Mouse (Mus musculus) hindbrain, embryonic 15.5 days (tissue): Measurements from ENCODE around the gene Lacc1. TPM values are rescaled to one million over a fixed set of nuclear protein-coding genes. Genes with fewer than 3 reads are reported as not detected.
"Not testable (repeated sequence)": the region's sequence is repeated elsewhere in the genome, so short reads cannot be mapped to it uniquely, and the experiment has no call there.

ENCODE experiments used
- ATAC-seq: fragments of 200-750 bp; cut with Nextera tagmentation; 2 replicates; pipeline ENCODE4 v1.8.0; 2017; ENCODE audit warnings: low read depth, moderate number of reproducible peaks, moderate TSS enrichment; ENCODE audit not compliant: low FRiP score
- H3K27ac ChIP-seq: fragments of 300-500 bp; sonication (generic); replicated peaks from 2 replicates; pipeline ENCODE4 v1.5.1; 2015; ENCODE audit warnings: mild to moderate bottlenecking, inconsistent platforms
- H3K27me3 ChIP-seq: fragments of 300-500 bp; sonication (generic); 2 replicates; pipeline ENCODE4 v1.6.1; 2015; ENCODE audit warnings: control low read depth, inconsistent platforms
- H3K36me3 ChIP-seq: fragments of 300-500 bp; sonication (generic); 2 replicates; pipeline ENCODE4 v1.6.1; 2015; ENCODE audit warnings: control low read depth, inconsistent platforms
- H3K4me1 ChIP-seq: fragments of 300-500 bp; sonication (generic); replicated peaks from 2 replicates; pipeline ENCODE4 v1.6.1; 2015; ENCODE audit warnings: control low read depth, inconsistent platforms
- H3K4me2 ChIP-seq: fragments of 300-500 bp; sonication (generic); 2 replicates; pipeline ENCODE4 v1.6.1; 2015; ENCODE audit warnings: moderate library complexity, mild to moderate bottlenecking, inconsistent platforms
- H3K4me3 ChIP-seq: fragments of 300-500 bp; sonication (generic); 2 replicates; pipeline ENCODE4 v1.5.1; 2015; ENCODE audit warnings: mild to moderate bottlenecking, inconsistent platforms
- H3K9ac ChIP-seq: fragments of 300-500 bp; sonication (generic); 2 replicates; pipeline ENCODE4 v1.6.1; 2015; ENCODE audit warnings: inconsistent platforms
- H3K9me3 ChIP-seq: fragments of 300-500 bp; sonication (generic); 2 replicates; pipeline ENCODE4 v1.6.1; 2016; ENCODE audit warnings: control low read depth, inconsistent platforms
- WGBS: fragments of 180-500 bp; shearing (Covaris S2); methylation state at CpG from one replicate; pipeline ENCODE4 v1.1.7; 2015; 5-methylcytosine and 5-hydroxymethylcytosine counted together
- polyA plus RNA-seq: library from polyadenylated mRNA; unstranded; fragments of >200 nt; fragmentation: Nextera tagmentation; extraction: Ambion mirVana; gene quantifications from 2 replicates; pipeline ENCODE4 v1.2.1, GENCODE M21; 2015

Gene Lacc1
- polyA plus RNA-seq, 1 experiment from 2014 or later = 3.0 TPM

DNA sequence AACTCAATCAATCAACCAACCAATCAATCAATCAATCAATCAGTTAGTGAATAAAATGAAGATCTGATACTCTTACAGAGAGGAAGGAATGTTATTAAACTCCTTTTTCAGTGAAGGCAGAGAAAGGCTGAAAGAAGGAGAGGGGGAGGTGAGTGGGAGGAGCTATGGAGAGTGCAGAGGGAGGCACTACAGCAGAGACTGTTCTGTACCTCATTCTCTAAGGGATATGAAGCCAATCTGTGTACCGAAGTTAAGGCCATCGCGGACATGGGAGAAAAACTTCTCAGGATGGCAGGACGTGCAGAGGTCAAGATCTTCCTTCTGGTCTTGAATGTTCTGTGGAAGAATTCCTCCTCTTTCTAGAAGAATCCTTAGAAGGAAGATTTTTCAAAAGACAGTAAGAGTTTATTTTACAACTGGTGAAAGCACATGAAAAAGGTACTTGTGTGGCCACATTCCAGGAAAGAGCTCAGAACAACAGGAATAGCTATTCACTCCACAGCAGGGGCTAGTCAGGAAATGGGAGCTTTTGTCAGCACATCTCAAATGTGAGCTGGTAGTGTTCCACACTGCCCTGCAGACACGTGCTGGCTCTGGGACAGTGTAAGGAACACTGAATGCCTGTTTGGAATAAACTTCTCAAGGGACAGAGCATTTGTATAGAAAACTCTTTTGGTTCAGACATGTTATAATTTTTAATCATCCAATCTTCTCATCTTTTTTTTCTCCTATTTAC lies 7.2 kb downstream of the Lacc1 start:
- H3K9me3 ChIP-seq = no peaks in the 10 kb centered on the region
- 54% methylated on average over 5 of the region's 5 CpGs for WGBS
- no peak for ATAC-seq

DNA sequence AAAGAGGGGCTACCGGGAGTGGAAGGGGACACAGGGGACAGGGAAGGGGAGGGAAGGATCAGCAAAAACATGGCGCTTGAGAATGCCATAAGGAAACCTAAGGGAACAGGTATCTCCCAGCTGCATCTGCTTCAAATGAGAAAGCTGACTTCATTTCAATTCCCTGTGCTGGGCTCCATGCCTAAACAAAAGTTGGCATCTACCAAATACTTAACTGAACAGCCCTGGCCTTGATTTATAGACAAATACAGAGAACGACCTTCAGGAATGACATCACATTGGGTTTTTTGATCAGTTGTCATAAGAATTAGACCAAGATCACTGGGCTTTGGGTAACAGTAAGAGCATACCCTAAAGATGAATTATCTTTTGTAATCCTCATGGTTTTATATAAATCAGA lies 12.2 kb downstream of the Lacc1 start:
- H3K9me3 ChIP-seq = no peaks in the 10 kb centered on the region
- no peaks in the 10 kb centered on the region for H3K4me1 ChIP-seq
- no peak overlapping the region for H3K9ac ChIP-seq
- no peak overlapping the region for H3K4me3 ChIP-seq
- no peaks in the 10 kb centered on the region for H3K27me3 ChIP-seq
- no peak for ATAC-seq
- H3K4me2 ChIP-seq = no peak overlapping the region
- H3K27ac ChIP-seq = no peak overlapping the region
- 85% methylated on average over 3 of the region's 3 CpGs for WGBS
- no peaks in the 10 kb centered on the region for H3K36me3 ChIP-seq

More for the DNA sequence above, 7.2 kb downstream of the Lacc1 start:
- H3K27ac ChIP-seq = no peak overlapping the region
- H3K4me2 ChIP-seq = no peak overlapping the region
- no peaks in the 10 kb centered on the region for H3K27me3 ChIP-seq
- H3K4me3 ChIP-seq = no peak overlapping the region
- no peak overlapping the region for H3K9ac ChIP-seq
- no peaks in the 10 kb centered on the region for H3K4me1 ChIP-seq
- H3K36me3 ChIP-seq = no peaks in the 10 kb centered on the region

DNA sequence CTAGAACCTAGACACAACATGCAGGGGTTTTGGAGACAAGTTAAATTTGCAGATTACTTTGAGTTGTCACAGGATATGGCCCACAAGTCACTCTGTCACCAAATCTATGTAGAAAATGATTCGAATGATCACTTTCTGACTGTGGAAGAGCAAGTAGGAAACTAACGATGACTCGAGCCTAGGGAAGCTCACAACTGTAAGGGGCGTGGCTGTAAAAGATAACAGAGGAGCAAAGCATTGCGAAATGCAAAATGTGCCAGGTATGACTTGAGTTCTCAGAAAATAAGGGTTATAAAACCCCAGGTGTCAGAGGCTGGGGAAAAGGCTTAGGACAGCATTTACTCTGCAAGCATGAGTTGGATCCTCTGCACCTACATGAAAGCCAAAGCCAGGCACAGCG lies 19.5 kb downstream of the Lacc1 start:
- 87% methylated on average over 6 of the region's 6 CpGs for WGBS
- ATAC-seq = no peak
- no peaks in the 10 kb centered on the region for H3K4me1 ChIP-seq
- no peaks in the 10 kb centered on the region for H3K27me3 ChIP-seq
- no peak overlapping the region for H3K9ac ChIP-seq
- H3K9me3 ChIP-seq = no peaks in the 10 kb centered on the region
- H3K4me3 ChIP-seq = no peak overlapping the region
- no peak overlapping the region for H3K4me2 ChIP-seq
- H3K36me3 ChIP-seq = no peaks in the 10 kb centered on the region
- no peak overlapping the region for H3K27ac ChIP-seq

DNA sequence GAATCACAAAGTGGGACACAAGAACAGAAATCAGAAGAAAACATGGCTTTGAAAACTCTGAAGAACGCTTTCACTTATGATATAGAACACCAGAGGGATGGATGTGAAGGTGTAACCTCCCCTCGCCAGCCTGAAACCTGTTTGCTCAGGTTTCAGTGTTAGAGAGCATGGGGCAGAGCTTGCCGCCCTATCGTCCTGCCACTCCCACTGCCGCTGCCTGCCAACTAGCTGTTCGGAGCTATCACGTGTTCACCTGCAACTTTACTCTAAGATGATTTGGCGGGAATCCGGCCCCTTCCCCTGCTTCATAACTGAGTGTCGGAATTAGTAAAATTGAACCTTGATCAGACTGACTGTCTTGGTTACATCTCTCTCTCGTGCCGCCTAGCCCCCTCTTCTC lies 19.9 kb downstream of the Lacc1 start:
- 59% methylated on average over 12 of the region's 12 CpGs for WGBS
- not testable (repeated sequence) for H3K27me3 ChIP-seq, H3K9me3 ChIP-seq, H3K4me2 ChIP-seq, ATAC-seq, H3K36me3 ChIP-seq, H3K9ac ChIP-seq, H3K27ac ChIP-seq, H3K4me1 ChIP-seq, H3K4me3 ChIP-seq

DNA sequence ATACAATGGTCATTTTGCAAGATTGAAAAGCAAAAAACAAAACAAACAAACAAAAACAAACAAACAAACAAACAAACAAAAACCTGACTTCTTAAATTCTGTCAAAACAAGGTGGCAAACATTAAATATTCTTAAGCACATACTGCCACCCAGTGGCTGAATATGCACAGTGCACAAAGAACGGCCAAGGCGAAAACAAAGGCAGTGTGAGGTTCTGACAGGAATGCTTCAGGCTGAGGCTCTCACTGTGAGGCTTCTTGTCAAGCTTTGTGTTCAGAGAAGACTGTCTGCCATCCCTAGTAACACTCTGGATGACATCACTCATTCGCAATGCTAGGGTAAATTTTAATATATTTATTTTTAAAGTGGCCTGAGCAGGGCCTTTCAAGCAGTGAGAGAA lies 24.9 kb downstream of the Lacc1 start:
- Histone ChIP-seq H3K36me3 (no peaks in the 10 kb centered on the region), H3K9me3 (no peaks in the 10 kb centered on the region), H3K4me3 (no peak overlapping the region), H3K4me1 (no peaks in the 10 kb centered on the region), H3K27me3 (no peaks in the 10 kb centered on the region), H3K27ac (peak overlapping the region; percentile 38; the same call in 1 of the 2 replicates), H3K4me2 (no peak overlapping the region), H3K9ac (no peak overlapping the region)
- 2% methylated on average over 3 of the region's 3 CpGs for WGBS
- ATAC-seq = peak; percentile 79; the same call in 1 of the 2 replicates

DNA sequence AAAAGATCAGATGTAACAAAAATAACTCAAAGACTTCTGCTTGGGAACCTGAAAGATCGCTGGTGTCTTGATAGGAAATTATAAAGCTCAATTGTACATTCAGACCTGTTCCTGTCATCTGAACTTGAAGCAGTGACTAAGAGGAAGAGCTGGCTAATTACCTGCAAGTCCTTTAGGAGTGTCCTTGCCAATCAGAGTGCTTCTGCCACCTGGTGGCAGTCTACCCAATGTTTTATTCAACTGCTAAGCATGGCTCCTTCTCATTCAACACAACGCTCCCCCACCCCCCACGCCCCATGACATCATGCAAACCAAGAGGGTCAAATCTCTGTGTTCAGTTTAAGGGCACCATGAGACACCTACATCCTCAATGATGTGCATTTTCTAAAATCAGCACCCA lies 28.5 kb downstream of the Lacc1 start:
- no peaks in the 10 kb centered on the region for H3K36me3 ChIP-seq
- no peaks in the 10 kb centered on the region for H3K9me3 ChIP-seq
- no peaks in the 10 kb centered on the region; the same call in 1 of the 2 replicates for H3K4me1 ChIP-seq
- WGBS = 26% methylated on average over 3 of the region's 3 CpGs
- H3K27ac ChIP-seq = no peak overlapping the region
- no peak overlapping the region for H3K9ac ChIP-seq
- H3K27me3 ChIP-seq = no peaks in the 10 kb centered on the region
- H3K4me3 ChIP-seq = no peak overlapping the region
- ATAC-seq = peak; percentile 64; the same call in 1 of the 2 replicates
- no peak overlapping the region for H3K4me2 ChIP-seq

DNA sequence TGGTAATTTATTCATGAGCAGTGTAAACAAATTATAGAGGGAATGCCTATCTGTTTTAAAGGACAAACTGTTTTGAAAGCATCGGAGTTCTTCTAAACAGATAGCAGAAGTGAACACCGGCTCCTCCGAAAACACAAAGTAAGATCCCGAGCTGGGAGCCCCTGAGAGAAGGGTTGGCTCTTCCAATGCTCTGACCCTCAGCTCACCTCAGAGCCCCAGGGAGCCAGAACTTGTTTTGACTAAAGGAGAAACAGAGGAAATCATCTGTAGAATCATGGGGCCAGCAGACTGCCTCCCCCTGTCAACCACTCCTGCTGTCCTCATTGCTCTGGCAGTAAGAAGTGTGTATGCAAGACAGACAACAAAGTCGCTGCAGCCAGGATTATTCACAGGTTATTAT lies 31.1 kb downstream of the Lacc1 start:
- Histone ChIP-seq H3K4me3 (no peak overlapping the region), H3K9ac (no peak overlapping the region), H3K27me3 (no peaks in the 10 kb centered on the region), H3K27ac (no peak overlapping the region), H3K4me2 (no peak overlapping the region), H3K9me3 (no peaks in the 10 kb centered on the region), H3K4me1 (no peaks in the 10 kb centered on the region; the same call in 1 of the 2 replicates), H3K36me3 (no peaks in the 10 kb centered on the region)
- ATAC-seq = no peak
- 70% methylated on average over 5 of the region's 5 CpGs for WGBS

DNA sequence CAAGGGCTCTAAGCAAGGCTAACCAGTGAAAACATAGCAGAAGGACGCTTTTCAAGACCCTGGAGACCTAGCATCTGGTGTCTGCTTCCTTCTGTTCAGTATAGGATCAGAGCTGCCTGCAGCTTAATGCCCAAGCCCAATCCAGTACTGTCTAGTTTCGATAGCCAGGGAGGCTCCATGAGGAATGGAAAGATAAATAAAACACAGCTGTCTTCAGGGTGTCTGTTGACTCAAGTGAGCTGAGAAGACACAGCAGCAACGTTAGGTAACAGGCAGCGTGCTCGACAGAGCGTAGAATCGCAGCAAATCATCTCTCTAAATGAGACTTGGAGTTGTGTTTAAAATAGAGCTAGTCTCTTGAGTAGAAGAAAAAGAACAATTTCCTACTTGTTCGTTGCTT lies 32.0 kb downstream of the Lacc1 start:
- Histone ChIP-seq H3K36me3 (no peaks in the 10 kb centered on the region), H3K9me3 (no peaks in the 10 kb centered on the region), H3K4me3 (no peak overlapping the region), H3K4me1 (no peaks in the 10 kb centered on the region; the same call in 1 of the 2 replicates), H3K9ac (no peak overlapping the region), H3K27ac (no peak overlapping the region), H3K27me3 (no peaks in the 10 kb centered on the region), H3K4me2 (no peak overlapping the region)
- WGBS = 64% methylated on average over 8 of the region's 8 CpGs
- ATAC-seq = no peak

DNA sequence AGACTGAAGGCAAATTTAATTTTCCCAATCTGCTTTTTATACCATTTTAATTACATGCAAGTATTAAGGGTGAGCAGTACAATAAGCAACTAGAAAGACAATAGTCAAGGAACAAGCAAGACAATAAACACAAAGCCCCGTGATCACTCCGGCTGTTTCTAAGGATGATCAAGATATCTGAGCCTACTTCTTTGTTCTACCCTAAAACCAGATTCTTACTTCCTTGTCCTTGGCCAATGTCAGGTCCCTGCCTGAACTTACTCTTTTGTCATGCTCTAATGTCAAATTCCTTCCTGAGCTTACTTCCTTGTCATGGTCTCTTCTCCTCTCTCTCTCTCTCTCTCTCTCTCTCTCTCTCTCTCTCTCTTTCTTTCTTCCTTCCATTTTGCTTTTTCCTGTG lies 46.4 kb downstream of the Lacc1 start:
- H3K9me3 ChIP-seq, H3K4me1 ChIP-seq, H3K36me3 ChIP-seq, H3K9ac ChIP-seq, H3K4me2 ChIP-seq, H3K4me3 ChIP-seq, ATAC-seq, H3K27ac ChIP-seq, H3K27me3 ChIP-seq: not testable (repeated sequence)
- WGBS = 96% methylated on average over 2 of the region's 2 CpGs

DNA sequence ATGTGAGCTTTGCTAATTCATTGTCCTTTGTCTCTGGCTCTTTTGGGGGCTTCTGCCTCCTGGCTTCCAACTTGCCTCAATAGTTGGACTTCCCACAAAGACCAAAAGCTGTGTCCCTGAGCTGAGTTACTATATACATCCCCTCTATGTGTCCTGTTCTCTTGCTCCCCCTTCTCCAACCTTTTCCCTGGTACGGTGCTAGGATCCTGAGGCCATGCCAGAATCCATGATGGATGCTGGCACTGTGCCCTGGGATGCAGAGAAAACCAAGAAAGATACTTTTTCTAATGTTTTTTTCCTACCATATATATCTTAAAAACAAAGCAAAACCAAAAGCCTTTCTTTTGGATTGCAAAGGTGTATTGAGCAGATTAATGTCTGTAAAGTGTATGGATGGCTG lies 54.9 kb downstream of the Lacc1 start:
- no peaks in the 10 kb centered on the region for H3K36me3 ChIP-seq
- H3K27ac ChIP-seq = peak overlapping the region; percentile 32
- H3K9me3 ChIP-seq = no peaks in the 10 kb centered on the region
- 0 out of 2 replicates have a peak, but pooled peaks cover 7% of the 10 kb centered on the region for H3K4me1 ChIP-seq
- no peaks in the 10 kb centered on the region for H3K27me3 ChIP-seq
- WGBS = 26% methylated on average over 1 of the region's 1 CpGs
- no peak for ATAC-seq
- H3K4me3 ChIP-seq = no peak overlapping the region
- no peak overlapping the region for H3K9ac ChIP-seq
- H3K4me2 ChIP-seq = no peak overlapping the region

DNA sequence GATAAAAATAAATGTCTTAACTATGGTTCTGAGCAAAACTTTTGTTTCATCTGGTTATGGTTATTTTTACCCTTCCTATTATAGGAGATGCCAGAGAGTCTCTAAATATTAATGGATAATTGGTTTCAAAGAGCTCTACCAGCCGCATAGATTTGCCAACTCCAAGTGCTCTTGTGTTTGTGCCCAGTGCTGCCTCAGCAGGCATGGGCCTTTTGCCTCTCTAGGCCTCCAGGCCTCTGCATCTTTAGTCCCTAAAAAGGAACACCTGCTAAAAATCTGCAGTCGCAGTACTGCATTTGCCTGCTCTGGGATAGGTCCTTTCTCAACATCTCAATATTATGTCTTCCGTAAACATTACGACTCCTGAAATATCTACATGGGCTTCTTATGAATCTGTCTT lies 55.5 kb downstream of the Lacc1 start:
- WGBS = 89% methylated on average over 4 of the region's 4 CpGs
- ATAC-seq = no peak

DNA sequence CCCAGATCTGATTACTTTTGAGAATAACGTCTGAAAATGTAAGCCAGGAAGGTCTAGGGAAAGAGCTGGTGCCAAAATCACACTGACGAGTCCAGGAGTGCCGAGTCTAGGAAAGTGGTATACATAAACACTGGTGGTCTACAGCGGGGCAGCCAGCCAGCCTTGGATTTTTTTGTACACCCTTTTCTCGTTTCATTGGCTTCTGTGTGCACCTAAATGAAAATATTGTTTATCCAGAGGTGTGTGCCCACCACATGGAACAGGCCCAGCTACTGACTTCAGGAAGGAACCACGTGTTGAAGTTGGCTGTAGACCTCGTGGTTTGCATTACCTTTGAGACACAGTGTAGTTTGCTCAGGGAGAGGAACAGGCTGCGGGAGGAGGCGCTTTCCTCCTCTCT lies 57.1 kb downstream of the Lacc1 start:
- Histone ChIP-seq H3K4me2 (no peak overlapping the region), H3K9ac (no peak overlapping the region), H3K27me3 (no peaks in the 10 kb centered on the region), H3K36me3 (no peaks in the 10 kb centered on the region), H3K4me3 (no peak overlapping the region), H3K9me3 (no peaks in the 10 kb centered on the region), H3K27ac (no peak overlapping the region), H3K4me1 (0 out of 2 replicates have a peak, but pooled peaks cover 7% of the 10 kb centered on the region)
- no peak for ATAC-seq
- 72% methylated on average over 9 of the region's 9 CpGs for WGBS

More for the DNA sequence above, 55.5 kb downstream of the Lacc1 start:
- H3K4me1 ChIP-seq = 0 out of 2 replicates have a peak, but pooled peaks cover 7% of the 10 kb centered on the region
- no peak overlapping the region for H3K27ac ChIP-seq
- H3K27me3 ChIP-seq = no peaks in the 10 kb centered on the region
- no peak overlapping the region for H3K4me2 ChIP-seq
- no peaks in the 10 kb centered on the region for H3K9me3 ChIP-seq
- no peak overlapping the region for H3K4me3 ChIP-seq
- no peak overlapping the region for H3K9ac ChIP-seq
- H3K36me3 ChIP-seq = no peaks in the 10 kb centered on the region
